Mouse (Mus musculus) G1E (cell line): ENCODE measurements at regions not wholly inside any gene's neighbourhood (a gene's known extent, or its start where the extent isn't known, plus 50 kb on each side); places are given as distances from the start of the nearest gene placed in this dataset.

ENCODE experiments used
- ATAC-seq: 2 replicates; pipeline ENCODE4 v1.8.0; 2016; ENCODE audit warnings: mild to moderate bottlenecking; ENCODE audit not compliant: insufficient number of reproducible peaks, poor library complexity, low FRiP score, severe bottlenecking; ENCODE audit errors: extremely low read depth
- DNase-seq: peaks from one replicate; pipeline ENCODE4 v3.0.0; 2012; ENCODE audit warnings: low spot score
- H3K27me3 ChIP-seq: 2 replicates; pipeline ENCODE4 v1.6.1; 2012; ENCODE audit warnings: mild to moderate bottlenecking, low read length, inconsistent platforms; ENCODE audit not compliant: insufficient read depth
- H3K36me3 ChIP-seq: replicated peaks from 2 replicates; pipeline ENCODE3; 2012; ENCODE audit warnings: mild to moderate bottlenecking, inconsistent platforms
- H3K4me1 ChIP-seq: 2 replicates; pipeline ENCODE4 v1.6.1; 2012; ENCODE audit warnings: low read depth, low read length, inconsistent platforms, mixed read lengths; ENCODE audit not compliant: insufficient read depth
- H3K4me3 ChIP-seq: 2 replicates; pipeline ENCODE4 v1.5.1; 2012; ENCODE audit warnings: low read depth, mild to moderate bottlenecking, inconsistent platforms, low read length, moderate library complexity, mixed read lengths
- H3K9me3 ChIP-seq: replicated peaks from 2 replicates; pipeline ENCODE4 v1.6.1; 2012; ENCODE audit warnings: inconsistent platforms
- CTCF ChIP-seq: IDR thresholded peaks from 2 replicates; pipeline ENCODE4 v1.5.1; 2012; ENCODE audit warnings: low read depth, low read length, inconsistent platforms, mixed read lengths
- GATA1 ChIP-seq: IDR thresholded peaks from 2 replicates; pipeline ENCODE4 v1.6.1; 2012; ENCODE audit warnings: borderline replicate concordance, low read length, inconsistent platforms, mixed read lengths
- GATA2 ChIP-seq: IDR thresholded peaks from 2 replicates; pipeline ENCODE4 v1.6.1; 2012; ENCODE audit warnings: low read depth, low read length, inconsistent platforms, borderline replicate concordance
- POLR2AphosphoS5 ChIP-seq: IDR thresholded peaks from 2 replicates; pipeline ENCODE4 v1.6.1; 2012; ENCODE audit warnings: low read depth, low read length, inconsistent platforms; ENCODE audit not compliant: insufficient replicate concordance
- TAL1 ChIP-seq: conservative IDR thresholded peaks from 2 replicates; pipeline ENCODE4 v1.6.1; 2012; ENCODE audit warnings: low read depth, low read length, inconsistent platforms, mixed read lengths

GRCm38 (mm10) chr5:111506821-111507220, 89.7 kb downstream of the Mn1 start:
- no peaks in the 10 kb centered on the region for H3K36me3 ChIP-seq
- no peak overlapping the region for H3K4me3 ChIP-seq
- ATAC-seq (no peak), DNase-seq (no peak)
- H3K27me3 ChIP-seq = no peaks in the 10 kb centered on the region
- no peaks in the 10 kb centered on the region for H3K4me1 ChIP-seq
- H3K9me3 ChIP-seq = peaks cover 92% of the 10 kb centered on the region
- TF ChIP-seq TAL1 = no peak
- no peak for TF ChIP-seq GATA2
- no peak for TF ChIP-seq CTCF
- no peak for TF ChIP-seq POLR2AphosphoS5

DNA sequence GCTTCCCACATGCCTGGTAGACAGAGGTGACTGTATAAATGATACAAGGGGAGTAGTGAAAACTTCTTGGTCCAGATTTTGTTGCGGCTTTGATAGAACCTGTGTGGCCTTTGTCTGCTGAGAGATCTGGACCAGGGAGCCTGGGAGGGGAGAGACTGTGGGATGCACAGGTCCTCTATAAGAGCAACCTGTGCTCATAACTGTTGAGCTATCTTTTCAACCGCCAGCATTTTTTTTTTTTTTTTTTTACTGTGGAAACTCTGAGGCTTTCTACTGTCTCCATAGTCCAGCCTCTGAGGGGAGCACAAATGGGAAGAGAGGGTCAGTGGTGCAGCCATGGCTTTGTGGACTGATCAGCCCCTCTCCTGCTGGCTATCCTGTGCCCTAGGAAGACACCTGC, 90.2 kb downstream of the Mn1 start:
- no peak for DNase-seq
- Histone ChIP-seq H3K27me3 (no peaks in the 10 kb centered on the region), H3K9me3 (peaks cover 92% of the 10 kb centered on the region), H3K4me3 (no peak overlapping the region), H3K36me3 (no peaks in the 10 kb centered on the region), H3K4me1 (no peaks in the 10 kb centered on the region)
- no peak for TF ChIP-seq POLR2AphosphoS5
- no peak for TF ChIP-seq GATA2
- TF ChIP-seq CTCF = no peak
- TF ChIP-seq GATA1 = no peak
- no peak for TF ChIP-seq TAL1
- no peak for ATAC-seq

- no peak overlapping the region; the same call in 1 of the 2 replicates for H3K4me3 ChIP-seq
- H3K27me3 ChIP-seq = no peaks in the 10 kb centered on the region
- ATAC-seq (no peak), DNase-seq (no peak)
- H3K36me3 ChIP-seq = no peaks in the 10 kb centered on the region
- TF ChIP-seq GATA2 = no peak
- TF ChIP-seq CTCF = no peak
- no peak for TF ChIP-seq GATA1
- H3K4me1 ChIP-seq = no peaks in the 10 kb centered on the region
- H3K9me3 ChIP-seq = peaks cover 95% of the 10 kb centered on the region
Measured at GRCm38 (mm10) chr5:111509014-111509561, 91.9 kb downstream of the Mn1 start.

DNA sequence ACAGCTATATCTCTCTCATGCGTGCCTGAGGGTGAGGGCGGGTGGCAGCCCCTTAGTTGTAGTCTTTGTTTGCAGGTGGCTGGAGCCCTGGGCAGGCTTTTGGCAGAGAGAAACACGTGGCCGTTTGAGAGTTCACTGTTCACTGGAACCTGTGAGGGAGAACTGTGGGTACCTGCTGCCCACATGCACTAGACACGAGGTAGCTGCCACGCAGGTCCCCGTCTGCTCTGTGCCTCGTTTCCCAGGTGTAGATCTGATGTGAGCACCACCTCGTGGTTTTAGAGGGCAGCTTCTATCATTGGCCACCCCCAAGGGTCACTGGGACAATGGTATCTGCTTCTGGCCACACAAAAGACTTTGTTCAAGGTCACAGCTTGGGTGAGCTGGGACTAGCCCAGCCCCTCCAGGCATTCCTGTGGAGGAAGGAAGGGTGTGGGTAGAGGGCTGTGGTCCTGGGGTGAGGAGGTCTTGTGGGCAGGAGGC, 92.5 kb downstream of the Mn1 start:
- H3K36me3 ChIP-seq = no peaks in the 10 kb centered on the region
- TF ChIP-seq CTCF (no peak), TAL1 (no peak), POLR2AphosphoS5 (no peak), GATA2 (no peak), GATA1 (no peak)
- no peak overlapping the region; the same call in 1 of the 2 replicates for H3K4me3 ChIP-seq
- DNase-seq (no peak), ATAC-seq (no peak)
- H3K4me1 ChIP-seq = no peaks in the 10 kb centered on the region
- H3K9me3 ChIP-seq = peaks cover 95% of the 10 kb centered on the region
- H3K27me3 ChIP-seq = no peaks in the 10 kb centered on the region

GRCm38 (mm10) chr5:111510183-111510878, 93.2 kb downstream of the Mn1 start:
- TF ChIP-seq GATA1 = no peak
- no peak for TF ChIP-seq GATA2
- no peak for TF ChIP-seq TAL1
- no peak for TF ChIP-seq CTCF
- no peak for TF ChIP-seq POLR2AphosphoS5
- peaks cover 94% of the 10 kb centered on the region for H3K9me3 ChIP-seq
- ATAC-seq (no peak), DNase-seq (no peak)
- no peak overlapping the region for H3K4me3 ChIP-seq
- no peaks in the 10 kb centered on the region for H3K36me3 ChIP-seq
- no peaks in the 10 kb centered on the region for H3K4me1 ChIP-seq
- no peaks in the 10 kb centered on the region for H3K27me3 ChIP-seq

DNA sequence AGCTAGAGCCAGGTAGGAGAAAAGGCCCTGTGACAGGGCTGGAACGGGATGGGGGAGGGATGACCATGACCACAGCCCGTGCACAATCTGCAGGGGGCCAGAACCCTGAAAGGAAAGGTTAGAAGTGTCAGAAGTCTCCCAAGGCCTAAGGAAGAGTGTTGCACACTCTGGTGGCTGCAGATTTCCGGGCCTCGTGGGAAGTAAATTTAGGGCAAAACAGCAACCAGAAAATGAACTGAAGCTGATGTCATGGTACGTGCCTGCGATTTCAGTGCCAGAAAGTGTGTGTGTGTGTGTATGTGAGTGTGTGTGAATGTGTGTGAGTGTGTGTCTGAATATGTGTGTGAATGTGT, 93.7 kb downstream of the Mn1 start:
- TF ChIP-seq TAL1 (no peak), POLR2AphosphoS5 (no peak), GATA1 (no peak), CTCF (no peak), GATA2 (no peak)
- no peaks in the 10 kb centered on the region for H3K4me1 ChIP-seq
- H3K36me3 ChIP-seq = no peaks in the 10 kb centered on the region
- H3K9me3 ChIP-seq = peaks cover 94% of the 10 kb centered on the region
- no peak for DNase-seq
- H3K4me3 ChIP-seq = no peak overlapping the region
- no peak for ATAC-seq
- no peaks in the 10 kb centered on the region for H3K27me3 ChIP-seq

DNA sequence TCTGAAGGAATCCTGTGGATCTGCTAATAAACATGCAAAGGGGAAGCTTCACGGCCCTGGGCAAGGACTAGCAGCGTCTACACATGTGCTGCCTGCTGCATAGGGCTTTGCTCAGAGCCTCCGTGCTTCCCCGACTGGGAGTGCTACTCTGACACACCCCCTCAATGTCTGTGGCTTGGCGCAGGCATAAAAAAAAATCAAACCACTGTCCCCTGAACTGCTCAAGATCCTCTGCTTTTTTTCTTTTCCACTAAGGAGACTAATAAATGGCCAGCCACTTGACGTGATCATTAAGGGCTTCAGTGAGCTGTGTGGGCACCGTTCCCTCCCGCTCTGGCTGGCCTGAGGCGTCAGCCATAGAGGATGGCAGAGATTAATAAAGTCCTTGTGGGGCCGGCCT, 94.8 kb downstream of the Mn1 start:
- Histone ChIP-seq H3K27me3 (no peaks in the 10 kb centered on the region), H3K4me3 (no peak overlapping the region), H3K4me1 (no peaks in the 10 kb centered on the region), H3K9me3 (peaks cover 93% of the 10 kb centered on the region), H3K36me3 (no peaks in the 10 kb centered on the region)
- DNase-seq (no peak), ATAC-seq (no peak)
- no peak for TF ChIP-seq POLR2AphosphoS5
- no peak for TF ChIP-seq GATA2
- TF ChIP-seq GATA1 = no peak
- TF ChIP-seq CTCF = no peak
- TF ChIP-seq TAL1 = no peak
